Mouse (Mus musculus) hindbrain, postnatal 0 days (tissue): Measurements from ENCODE around the gene Osbpl9. TPM values are rescaled to one million over a fixed set of nuclear protein-coding genes. Genes with fewer than 3 reads are reported as not detected.

ENCODE experiments used
- ATAC-seq: fragments of 200-750 bp; cut with Nextera tagmentation; 2 replicates; pipeline ENCODE4 v1.8.0; 2017; ENCODE audit warnings: mild to moderate bottlenecking, moderate TSS enrichment, moderate library complexity
- DNase-seq: peaks from one replicate; pipeline ENCODE4 v3.0.0-alpha.2; 2015; ENCODE audit warnings: low spot score
- H3K27ac ChIP-seq: fragments of 300-500 bp; sonication (generic); 2 replicates; pipeline ENCODE4 v1.5.1; 2014; ENCODE audit warnings: mild to moderate bottlenecking
- H3K27me3 ChIP-seq: fragments of 300-500 bp; sonication (generic); 2 replicates; pipeline ENCODE4 v1.6.1; 2014; ENCODE audit warnings: low read length, mixed read lengths; ENCODE audit not compliant: insufficient read depth
- H3K36me3 ChIP-seq: fragments of 300-500 bp; sonication (generic); 2 replicates; pipeline ENCODE4 v1.6.1; 2014; ENCODE audit warnings: low read length, mixed read lengths; ENCODE audit not compliant: insufficient read depth
- H3K4me1 ChIP-seq: fragments of 300-500 bp; sonication (generic); 2 replicates; pipeline ENCODE4 v1.6.1; 2014; ENCODE audit warnings: antibody characterized with exemption, low read length, mixed read lengths; ENCODE audit not compliant: insufficient read depth
- H3K4me2 ChIP-seq: fragments of 300-500 bp; sonication (generic); 2 replicates; pipeline ENCODE4 v1.6.1; 2014; ENCODE audit warnings: low read depth, mild to moderate bottlenecking, low read length, moderate library complexity, mixed read lengths
- H3K4me3 ChIP-seq: fragments of 300-500 bp; sonication (generic); 2 replicates; pipeline ENCODE4 v1.5.1; 2014; ENCODE audit warnings: low read length
- H3K9ac ChIP-seq: fragments of 300-500 bp; sonication (generic); replicated peaks from 2 replicates; pipeline ENCODE4 v1.6.1; 2014; ENCODE audit warnings: mild to moderate bottlenecking, low read length, moderate library complexity, mixed read lengths
- H3K9me3 ChIP-seq: fragments of 300-500 bp; sonication (generic); 2 replicates; pipeline ENCODE4 v1.6.1; 2016; ENCODE audit warnings: low read length, mixed read lengths
- CTCF ChIP-seq: IDR thresholded peaks from 2 replicates; pipeline ENCODE4 v1.5.1; 2016; ENCODE audit warnings: antibody characterized with exemption, control low read depth, low read depth
- WGBS: fragments of 180-500 bp; shearing (Covaris S2); extraction: QIAGEN DNeasy Blood & Tissue Kit; methylation state at CpG from one replicate; pipeline ENCODE4 v1.1.7; 2014; 5-methylcytosine and 5-hydroxymethylcytosine counted together
- polyA plus RNA-seq: library from polyadenylated mRNA; unstranded; fragments of >200 nt; fragmentation: Nextera tagmentation; extraction: Ambion mirVana; gene quantifications from 2 replicates; pipeline ENCODE4 v1.2.1, GENCODE M21; 2015
- total RNA-seq: library from RNA; depleted of rRNA; stranded (reverse); fragments of >200 nt; gene quantifications from 2 replicates; pipeline ENCODE4 v1.2.3, GENCODE M21; 2014

Osbpl9 gene
- total and polyA plus RNA-seq, 2 experiments from 2014 or later = 59.0 to 59.3 TPM

DNA sequence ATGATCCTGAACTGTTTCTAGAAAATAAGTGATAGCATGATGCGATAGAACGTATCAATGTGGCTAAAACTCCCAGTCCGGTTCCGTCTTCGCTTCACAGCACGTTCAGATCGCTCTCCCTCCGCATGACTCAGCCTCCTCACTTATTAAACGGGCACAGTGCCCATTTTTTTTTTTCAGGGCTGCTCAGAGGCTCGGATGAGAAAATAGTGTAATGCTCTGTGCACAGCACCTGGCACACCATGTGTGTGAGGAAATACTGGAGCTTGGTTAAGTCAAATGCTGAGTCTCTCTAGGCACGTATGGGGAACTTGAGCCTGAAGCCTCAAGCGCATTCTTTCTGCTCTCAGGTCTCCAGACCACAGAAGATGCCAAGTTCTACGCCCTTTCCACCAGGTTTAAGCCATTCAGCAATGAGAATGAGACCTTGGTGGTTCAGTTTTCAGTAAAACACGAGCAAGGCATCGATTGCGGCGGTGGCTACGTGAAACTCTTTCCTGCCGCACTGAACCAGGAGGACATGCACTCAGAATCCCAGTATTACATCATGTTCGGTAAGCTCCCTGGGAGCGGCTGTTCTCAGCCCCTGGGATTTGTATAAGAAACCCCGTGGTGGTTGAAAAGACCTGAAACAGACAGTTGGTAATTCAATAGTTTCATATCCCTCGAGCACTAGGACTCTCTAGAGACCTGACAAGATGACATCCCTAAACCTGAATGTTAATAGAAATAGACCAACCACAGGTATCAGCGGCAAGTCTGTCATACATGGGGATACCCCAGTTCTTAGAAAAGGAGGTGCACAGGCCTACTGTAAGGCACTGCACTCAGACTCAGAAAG lies 36.6 kb upstream of the Osbpl9 start:
- Histone ChIP-seq H3K4me2 (no peak overlapping the region), H3K4me3 (no peak overlapping the region), H3K9me3 (no peaks in the 10 kb centered on the region), H3K27me3 (no peaks in the 10 kb centered on the region), H3K4me1 (peaks cover 5% of the 10 kb centered on the region), H3K36me3 (no peaks in the 10 kb centered on the region), H3K27ac (no peak overlapping the region), H3K9ac (no peak overlapping the region)
- no peak for ATAC-seq
- TF ChIP-seq CTCF = no peak
- peak; percentile 32 for DNase-seq
- WGBS = 64% methylated on average over 24 of the region's 24 CpGs

DNA sequence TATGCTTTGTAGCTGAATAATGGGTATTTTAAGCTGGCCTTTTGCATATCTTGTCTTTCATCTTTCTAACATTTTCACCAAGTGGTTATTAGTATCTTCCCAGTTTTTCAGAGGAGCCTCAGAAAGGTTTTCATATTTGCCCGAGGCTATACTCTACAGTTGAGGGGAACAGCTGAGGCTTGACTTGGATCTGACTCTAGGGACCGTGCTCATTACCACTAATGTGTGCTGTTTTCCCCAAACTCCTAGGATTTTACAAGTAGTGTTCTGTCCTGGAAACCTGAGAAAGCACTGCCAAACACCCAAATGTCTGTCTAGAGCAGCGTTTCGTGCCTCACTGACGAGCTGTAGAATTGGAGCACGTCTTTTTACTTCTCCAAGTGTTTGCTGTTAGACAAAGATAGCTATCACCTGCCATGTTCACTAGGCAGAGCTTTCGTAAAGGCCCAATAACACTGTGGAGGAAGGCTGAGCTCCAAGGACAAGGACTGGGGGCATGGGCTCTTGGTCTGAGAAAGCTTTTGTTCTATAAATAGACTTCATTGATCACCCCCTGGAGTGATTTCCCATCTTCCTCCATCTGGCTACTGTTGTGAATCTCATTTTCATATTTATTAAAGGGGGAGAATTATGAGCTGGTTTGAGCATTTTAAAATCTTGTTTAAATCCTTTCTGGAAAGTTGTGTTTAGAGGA lies 34.3 kb upstream of the Osbpl9 start:
- 0 out of 2 replicates have a peak overlapping the region, but pooled peaks have one; percentile 2 for H3K4me2 ChIP-seq
- H3K9ac ChIP-seq = 0 out of 2 replicates have a peak overlapping the region, but pooled peaks have one; percentile 4
- no peaks in the 10 kb centered on the region for H3K27me3 ChIP-seq
- peak; percentile 39 for DNase-seq
- 40% methylated on average over 7 of the region's 7 CpGs for WGBS
- no peaks in the 10 kb centered on the region for H3K36me3 ChIP-seq
- TF ChIP-seq CTCF = no peak
- peaks cover 5% of the 10 kb centered on the region for H3K4me1 ChIP-seq
- peak overlapping the region; percentile 42; the same call in 1 of the 2 replicates for H3K27ac ChIP-seq
- H3K9me3 ChIP-seq = no peaks in the 10 kb centered on the region
- H3K4me3 ChIP-seq = no peak overlapping the region
- no peak for ATAC-seq

DNA sequence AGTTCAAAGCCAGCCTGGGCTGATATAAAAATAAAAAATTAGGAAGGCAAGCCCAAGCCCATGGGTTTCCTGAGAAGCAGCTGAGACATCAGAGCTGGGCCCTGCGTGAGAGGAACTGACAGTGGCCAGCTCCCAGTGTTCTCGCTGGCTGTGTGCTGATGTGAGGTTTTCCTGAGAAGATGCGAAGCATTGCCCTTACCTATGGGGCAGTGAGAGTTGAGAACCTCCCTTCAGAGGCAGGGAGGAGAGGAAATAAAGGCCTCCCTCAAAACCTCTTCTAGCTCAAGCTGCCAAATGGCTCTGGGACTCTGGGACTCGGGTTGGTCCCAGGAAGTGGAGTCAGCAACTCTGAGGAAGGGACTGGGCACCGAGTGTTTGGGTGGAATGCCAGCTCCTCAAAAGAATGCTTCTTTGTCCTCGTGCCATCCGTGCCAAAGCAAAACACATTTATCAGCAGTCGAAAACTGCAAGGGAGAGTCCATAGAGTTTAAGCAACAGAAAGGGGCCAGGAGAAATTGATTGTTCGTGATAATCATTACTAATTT lies 32.8 kb upstream of the Osbpl9 start:
- 41% methylated on average over 9 of the region's 9 CpGs for WGBS
- H3K27ac ChIP-seq = peak overlapping the region; percentile 17; the same call in 1 of the 2 replicates
- no peak overlapping the region for H3K9ac ChIP-seq
- H3K9me3 ChIP-seq = no peaks in the 10 kb centered on the region
- H3K4me3 ChIP-seq = no peak overlapping the region
- H3K4me1 ChIP-seq = peaks cover 5% of the 10 kb centered on the region
- no peaks in the 10 kb centered on the region for H3K27me3 ChIP-seq
- H3K36me3 ChIP-seq = no peaks in the 10 kb centered on the region
- ATAC-seq = peak; percentile 65; the same call in 1 of the 2 replicates
- TF ChIP-seq CTCF = no peak
- DNase-seq = peak; percentile 65
- H3K4me2 ChIP-seq = no peak overlapping the region

DNA sequence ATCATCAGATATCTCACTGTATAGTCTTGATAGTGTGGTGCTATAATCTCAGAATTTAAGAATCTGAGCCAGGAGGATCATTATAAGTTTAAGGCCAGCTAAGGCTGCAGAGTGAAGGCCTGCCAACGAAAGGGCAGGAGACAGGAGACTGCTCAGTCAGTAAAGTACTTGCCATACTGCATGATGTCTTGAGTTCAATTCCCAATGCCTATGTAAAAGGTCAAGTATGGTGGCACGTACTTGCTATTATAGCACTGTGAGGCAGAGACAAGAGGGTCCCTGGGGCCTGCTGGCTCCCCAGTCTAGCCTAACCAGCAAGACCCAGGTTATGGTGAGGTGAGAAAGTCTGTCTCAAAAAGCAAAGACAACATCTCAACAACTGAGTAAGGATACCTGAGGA lies 32.1 kb upstream of the Osbpl9 start, which contains the start of gene Calr4:
Gene Calr4 (plus strand): TSS at position 301 of the 400 bp plus-strand sequence.
- DNase-seq (no peak), ATAC-seq (no peak)
- no peak for TF ChIP-seq CTCF
- Histone ChIP-seq H3K9me3 (no peaks in the 10 kb centered on the region), H3K9ac (no peak within 1 kb of the TSS), H3K4me1 (peaks cover 5% of the 10 kb centered on the region), H3K36me3 (no peaks in the 10 kb centered on the region), H3K4me3 (no peak within 1 kb of the TSS), H3K27me3 (no peaks in the 10 kb centered on the region), H3K4me2 (no peak within 1 kb of the TSS), H3K27ac (peak within 1 kb of the TSS; percentile 17; the same call in 1 of the 2 replicates)
- 79% methylated on average over 2 of the region's 2 CpGs for WGBS

DNA sequence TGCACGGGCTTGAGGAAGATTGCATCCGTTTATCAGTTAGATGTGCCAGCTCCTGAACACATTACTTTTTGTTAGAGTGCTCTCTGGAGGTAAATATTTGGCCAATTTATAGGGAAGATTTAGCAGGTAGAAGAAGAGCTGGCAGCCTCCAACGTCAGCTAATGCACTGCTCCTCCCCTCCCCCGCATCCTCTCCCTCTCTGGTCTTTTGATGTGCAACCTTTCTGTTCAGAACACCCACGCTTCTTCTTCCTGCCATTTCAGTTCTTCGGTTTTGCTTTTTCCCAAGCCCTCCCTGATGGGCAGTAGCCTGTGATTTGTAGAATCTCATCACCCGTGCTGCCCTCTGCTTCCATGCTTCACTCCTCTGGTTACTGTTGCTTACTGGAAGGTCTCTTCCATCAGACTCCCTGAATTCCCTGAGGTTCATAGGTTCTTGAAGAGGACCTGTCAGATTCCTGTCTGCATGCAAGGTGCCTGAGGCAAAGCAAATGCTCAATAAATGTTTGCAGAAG lies 27.8 kb upstream of the Osbpl9 start:
- no peak overlapping the region for H3K9ac ChIP-seq
- H3K4me2 ChIP-seq = no peak overlapping the region
- H3K9me3 ChIP-seq = no peaks in the 10 kb centered on the region
- ATAC-seq (no peak), DNase-seq (peak; percentile 5)
- H3K4me1 ChIP-seq = peaks cover 7% of the 10 kb centered on the region; the same call in 1 of the 2 replicates
- H3K27ac ChIP-seq = no peak overlapping the region
- H3K4me3 ChIP-seq = no peak overlapping the region
- H3K36me3 ChIP-seq = no peaks in the 10 kb centered on the region
- no peak for TF ChIP-seq CTCF
- no peaks in the 10 kb centered on the region for H3K27me3 ChIP-seq
- WGBS = 55% methylated on average over 7 of the region's 7 CpGs

DNA sequence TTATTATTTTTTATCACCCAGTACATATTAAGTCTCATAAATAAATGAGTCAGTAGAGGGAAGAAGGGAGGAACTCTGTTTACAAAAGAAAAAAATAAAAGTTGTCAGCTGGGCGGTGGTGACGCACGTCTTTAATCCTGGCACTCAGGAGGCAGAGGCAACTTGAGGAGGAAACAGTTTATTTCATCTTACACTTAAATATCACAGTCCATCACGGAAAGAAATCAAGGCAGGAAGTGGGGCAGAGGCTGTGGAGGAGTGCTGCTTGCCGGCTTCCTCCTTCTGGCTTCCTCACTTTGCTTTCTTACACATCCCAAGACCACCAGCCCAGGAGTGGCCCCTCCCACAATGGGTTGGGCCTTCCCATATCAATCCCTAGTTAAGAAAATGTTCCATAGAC lies 24.0 kb upstream of the Osbpl9 start:
- no peak for TF ChIP-seq CTCF
- ATAC-seq (no peak), DNase-seq (no peak)
- 51% methylated on average over 5 of the region's 5 CpGs for WGBS
- Histone ChIP-seq H3K27ac (peak overlapping the region; percentile 69), H3K27me3 (no peaks in the 10 kb centered on the region), H3K9ac (no peak overlapping the region), H3K4me3 (no peak overlapping the region), H3K36me3 (no peaks in the 10 kb centered on the region), H3K4me2 (no peak overlapping the region), H3K4me1 (peaks cover 7% of the 10 kb centered on the region; the same call in 1 of the 2 replicates), H3K9me3 (no peaks in the 10 kb centered on the region)
